Mouse (Mus musculus) bone marrow, adult 2 months (tissue): ENCODE data around the gene Ndufa7. TPM values are rescaled to one million over a fixed set of nuclear protein-coding genes. Genes with fewer than 3 reads are reported as not detected.
A peak's percentile ranks its signal among the peaks of the same experiment; 100 is the strongest.
"Not testable (repeated sequence)": the region's sequence is repeated elsewhere in the genome, so short reads cannot be mapped to it uniquely, and the experiment has no call there.

Experiments used
- H3K27ac ChIP-seq: fragments of 200-500 bp; 2 replicates; pipeline ENCODE4 v1.5.1; 2012; ENCODE audit warnings: low read depth, mild to moderate bottlenecking, control low read depth, inconsistent platforms, low read length; ENCODE audit not compliant: control insufficient read depth, poor library complexity, insufficient read depth
- H3K4me1 ChIP-seq: fragments of 200-500 bp; 2 replicates; pipeline ENCODE4 v1.6.1; 2011; ENCODE audit warnings: low read length; ENCODE audit not compliant: control insufficient read depth, insufficient read depth
- H3K4me3 ChIP-seq: fragments of 200-500 bp; replicated peaks from 2 replicates; pipeline ENCODE3; 2011; ENCODE audit warnings: mild to moderate bottlenecking, low read depth, low read length, control low read depth; ENCODE audit not compliant: control insufficient read depth
- CTCF ChIP-seq: fragments of 200-500 bp; IDR thresholded peaks from 2 replicates; pipeline ENCODE4 v1.5.1; 2011; ENCODE audit warnings: low read length, control low read depth; ENCODE audit not compliant: control insufficient read depth, insufficient read depth
- POLR2A ChIP-seq: fragments of 200-500 bp; IDR thresholded peaks from 2 replicates; pipeline ENCODE4 v1.6.1; 2011; ENCODE audit warnings: low read depth, mild to moderate bottlenecking, control low read depth, low read length, borderline replicate concordance; ENCODE audit not compliant: control insufficient read depth
- WGBS: fragments of 180-500 bp; shearing (Covaris S2); methylation state at CpG from one replicate; pipeline ENCODE4 v1.1.7; 2018; 5-methylcytosine and 5-hydroxymethylcytosine counted together
- polyA plus RNA-seq: library from polyadenylated mRNA; stranded (reverse); fragments of >200 nt; gene quantifications from 2 replicates; pipeline ENCODE4 v1.2.4, GENCODE M21; 2011; ENCODE audit warnings: low replicate concordance; ENCODE audit not compliant: missing spikeins, insufficient read depth, insufficient read length

Gene Ndufa7
- polyA plus RNA-seq, 1 experiment: 157 TPM

DNA sequence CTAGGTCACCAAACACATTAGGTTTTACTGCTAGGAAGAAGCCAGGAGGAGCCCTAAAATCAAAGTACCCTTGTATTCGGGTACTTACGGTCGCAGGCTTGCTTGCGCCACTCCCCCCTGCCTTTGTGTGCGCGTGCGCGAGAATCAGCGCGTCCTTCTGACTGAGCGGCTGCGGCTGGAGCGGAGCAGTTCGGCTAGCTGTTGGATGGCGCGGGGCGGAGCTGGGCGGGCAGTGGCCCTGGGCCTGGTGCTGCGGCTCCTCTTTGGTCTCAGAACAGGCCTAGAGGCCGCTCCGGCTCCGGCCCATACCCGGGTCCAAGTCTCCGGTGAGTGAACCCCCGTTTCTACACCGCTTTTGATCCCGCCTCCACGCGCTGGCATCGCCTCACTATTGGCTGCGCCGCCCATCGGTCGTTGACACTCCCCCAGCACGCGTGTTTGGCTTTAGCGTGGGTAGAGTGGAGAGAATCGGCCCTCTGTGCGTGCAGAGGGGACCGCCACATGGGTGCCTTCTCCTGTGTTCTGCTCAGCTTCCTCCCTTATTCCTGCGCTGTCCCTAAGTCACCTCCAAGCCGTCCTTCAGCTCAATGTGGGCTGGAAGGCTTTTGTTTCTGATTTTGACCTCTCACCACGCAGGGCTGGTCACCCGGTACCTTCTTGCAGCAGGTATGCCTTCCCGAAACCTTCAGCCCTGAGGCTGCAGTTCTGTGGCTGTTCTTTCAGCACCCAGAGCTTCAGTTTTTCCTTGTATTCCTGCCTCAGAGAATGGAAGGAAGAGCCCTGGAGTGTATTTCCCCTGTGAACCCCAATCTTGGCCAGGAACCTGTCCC is 18.8 kb downstream of the Ndufa7 start, which contains the start of gene Cd320:
Gene Cd320, plus strand, starts transcription at position 126 of the 830 bp plus-strand sequence.
- TF ChIP-seq POLR2A: peak; percentile 56; the same call in 1 of the 2 replicates
- 0 out of 2 replicates have a peak, but pooled peaks have one; percentile 15 for TF ChIP-seq CTCF
- under 1% methylated on average over 45 of the region's 45 CpGs for WGBS
- Histone ChIP-seq H3K4me3 (peak within 1 kb of the TSS; percentile 99), H3K4me1 (no peaks in the 10 kb centered on the region), H3K27ac (peak within 1 kb of the TSS; percentile 23; the same call in 1 of the 2 replicates)

DNA sequence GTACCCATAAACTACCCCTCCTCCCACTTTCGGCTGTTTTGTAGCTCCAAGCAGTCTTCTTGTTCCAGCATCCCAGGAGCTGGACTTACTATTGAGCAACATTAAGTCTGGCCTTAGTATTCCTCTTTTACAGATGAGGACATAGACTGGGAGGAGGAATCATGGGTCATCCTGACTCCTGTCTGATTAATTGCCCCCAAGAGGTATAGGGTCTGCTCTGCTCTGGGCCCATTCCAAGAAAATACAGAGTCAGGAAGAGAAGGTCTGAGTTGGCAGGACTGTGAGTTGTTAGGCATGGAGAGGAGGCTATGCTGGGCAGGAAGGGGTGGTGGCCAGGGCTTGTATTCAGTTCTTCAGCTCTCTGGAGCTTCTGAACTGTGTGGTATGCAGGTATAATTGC is 19.8 kb downstream of the Ndufa7 start:
- H3K4me1 ChIP-seq: no peaks in the 10 kb centered on the region
- TF ChIP-seq CTCF: no peak
- no peak for TF ChIP-seq POLR2A
- H3K27ac ChIP-seq: no peak overlapping the region
- H3K4me3 ChIP-seq: no peak overlapping the region
- 50% methylated on average over 1 of the region's 1 CpGs for WGBS

GRCm38 (mm10) chr17:33848139-33848538 is 23.8 kb downstream of the Ndufa7 start:
- H3K27ac ChIP-seq: no peak overlapping the region
- no peak for TF ChIP-seq POLR2A
- no peak for TF ChIP-seq CTCF
- 71% methylated on average over 8 of the region's 8 CpGs for WGBS

DNA sequence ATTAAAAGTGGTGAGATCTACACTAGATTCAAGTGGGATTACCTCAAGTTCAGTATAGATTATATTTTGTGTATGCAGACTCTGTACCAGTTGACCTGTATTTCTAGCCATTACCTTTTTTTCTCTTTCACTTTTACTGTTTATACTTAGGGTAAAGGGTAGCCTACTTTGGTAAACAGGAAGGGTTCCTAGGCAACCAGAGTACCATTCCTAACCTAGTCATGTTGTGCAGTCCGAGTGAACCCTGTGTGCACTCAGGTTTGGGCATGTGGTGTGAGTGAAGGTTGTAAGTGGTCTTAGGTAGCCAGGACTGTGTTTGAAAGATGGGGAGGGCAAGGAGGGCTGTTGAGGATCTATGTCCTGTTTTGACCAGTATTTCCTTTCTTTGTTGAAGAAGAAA is 27.0 kb downstream of the Ndufa7 start:
- Histone ChIP-seq H3K27ac (no peak overlapping the region), H3K4me3 (no peak overlapping the region), H3K4me1 (no peaks in the 10 kb centered on the region; the same call in 1 of the 2 replicates)
- 20% methylated on average over 1 of the region's 1 CpGs for WGBS
- TF ChIP-seq POLR2A: no peak
- TF ChIP-seq CTCF: no peak

More at GRCm38 (mm10) chr17:33848139-33848538, 23.8 kb downstream of the Ndufa7 start:
- Histone ChIP-seq H3K4me1 (no peaks in the 10 kb centered on the region; the same call in 1 of the 2 replicates), H3K4me3 (no peak overlapping the region)

DNA sequence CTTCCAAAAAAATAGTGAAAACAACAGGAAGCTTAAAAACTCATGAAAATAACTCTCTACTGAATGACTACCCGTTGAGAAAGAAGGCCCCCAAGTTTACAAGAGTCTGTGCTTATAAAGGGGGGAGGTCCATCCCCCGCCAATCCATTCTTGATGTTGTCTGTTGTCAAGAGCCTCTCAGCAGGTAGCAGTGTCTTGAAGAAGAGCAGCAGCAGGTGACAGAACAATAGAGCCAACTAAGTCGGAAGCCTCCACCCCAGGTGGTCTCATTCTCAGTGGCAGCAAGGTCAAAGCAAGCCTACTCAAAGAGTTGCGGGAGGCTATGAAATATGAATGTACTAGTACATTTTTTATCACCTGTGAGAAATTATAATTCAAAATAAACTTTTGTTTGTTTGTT is 33.4 kb downstream of the Ndufa7 start:
- Histone ChIP-seq H3K4me3 (no peak overlapping the region), H3K27ac (no peak overlapping the region), H3K4me1 (no peaks in the 10 kb centered on the region)
- 84% methylated on average over 4 of the region's 4 CpGs for WGBS
- TF ChIP-seq CTCF (no peak), POLR2A (no peak)

DNA sequence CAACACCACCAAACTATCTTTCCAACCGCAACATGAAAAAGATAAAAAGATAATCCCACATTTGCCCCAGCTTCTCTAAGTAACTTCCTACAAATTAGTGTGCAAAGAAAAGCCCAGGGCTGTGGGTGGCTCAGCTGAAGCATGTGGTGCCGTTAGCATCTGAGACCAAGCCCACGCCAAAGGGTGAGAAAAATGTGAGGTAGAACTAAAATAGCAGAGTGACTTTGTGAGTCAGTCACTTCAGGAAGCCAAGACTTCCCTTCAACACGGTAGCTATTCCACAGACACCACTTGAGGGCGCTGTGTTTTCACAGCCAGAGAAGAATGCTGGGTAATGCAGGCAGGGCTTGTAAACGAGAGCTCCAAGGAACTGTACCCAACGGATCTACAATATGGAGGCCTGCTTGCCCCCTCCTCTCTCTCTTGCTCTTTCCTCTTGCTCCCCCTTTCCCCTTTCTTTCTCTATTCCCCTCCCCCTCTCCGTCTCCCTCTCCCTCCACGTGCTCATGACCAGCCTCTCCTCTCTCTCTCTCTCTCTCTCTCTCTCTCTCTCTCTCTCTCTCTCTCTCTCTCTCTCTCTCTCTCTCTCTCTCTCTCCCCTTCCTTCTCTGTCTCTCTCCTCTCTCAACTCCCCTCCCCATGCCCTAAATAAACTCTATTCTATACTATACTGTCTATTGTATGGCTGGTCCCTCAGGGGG is 41.1 kb downstream of the Ndufa7 start:
- Histone ChIP-seq H3K4me1 (no peaks in the 10 kb centered on the region; the same call in none of the 2 replicates), H3K27ac (no peak overlapping the region), H3K4me3 (peak overlapping the region; percentile 27)
- TF ChIP-seq CTCF (peak; percentile 70), POLR2A (no peak)
- 9% methylated on average over 9 of the region's 9 CpGs for WGBS

GRCm38 (mm10) chr17:33873537-33873936 is 49.2 kb downstream of the Ndufa7 start, which contains the start of gene Gm7029:
TSS of gene Gm7029 (plus strand) at chr17:33873837.
- 91% methylated on average over 4 of the region's 12 CpGs for WGBS
- H3K27ac ChIP-seq, H3K4me3 ChIP-seq, H3K4me1 ChIP-seq: not testable (repeated sequence)

GRCm38 (mm10) chr17:33874411-33874810 is 50.0 kb downstream of the Ndufa7 start:
- H3K4me1 ChIP-seq: no peaks in the 10 kb centered on the region
- 95% methylated on average over 11 of the region's 11 CpGs for WGBS
- H3K27ac ChIP-seq: no peak overlapping the region
- no peak overlapping the region for H3K4me3 ChIP-seq
- no peak for TF ChIP-seq CTCF
- TF ChIP-seq POLR2A: no peak
